Mouse (Mus musculus) kidney, adult 2 months (tissue): ENCODE data around the gene Il1f8.

Experiments used
- CTCF ChIP-seq: fragments of 200-500 bp; conservative IDR thresholded peaks from 2 replicates; pipeline ENCODE4 v1.5.1; 2011; ENCODE audit warnings: low read depth, mild to moderate bottlenecking, control low read depth, low read length, moderate library complexity, mixed read lengths; ENCODE audit not compliant: insufficient read depth, insufficient read length
- POLR2A ChIP-seq: fragments of 200-500 bp; IDR thresholded peaks from one replicate; pipeline ENCODE4 v1.6.1; 2011; ENCODE audit warnings: low read depth, low read length, control low read depth

- no peak for TF ChIP-seq POLR2A
- TF ChIP-seq CTCF = no peak
These were observed 33.2 kb downstream of the Il1f8 start, which contains the start of gene Il1f9 for GRCm38 (mm10) chr2:24186176-24186575.
